Comparison of ENCODE assay signal across 8 mouse cellular contexts in genomic region chr8:88200724-88201495, GRCm38 (mm10). TPM values are rescaled to one million over a fixed set of nuclear protein-coding genes. Genes with fewer than 3 reads are reported as not detected.
A peak's percentile ranks its signal among the peaks of the same experiment; 100 is the strongest.
DNase-seq lines count a peak whose midpoint lies in the region; ATAC-seq lines count a peak whose summit lies in the region.

No protein-coding gene starts in this region.

- no peaks in the 10 kb centered on the region for H3K27me3 ChIP-seq in embryonic facial prominence, embryonic 11.5 days (ENCODE audit: control insufficient read depth, insufficient read depth, low read length)
- no peaks in the 10 kb centered on the region for H3K27me3 ChIP-seq in intestine, embryonic 14.5 days (replicated peaks; ENCODE audit: control insufficient read depth, insufficient read depth, low read length)

- peak overlapping the region; percentile 87 for H3K9ac ChIP-seq in embryonic facial prominence, embryonic 11.5 days (replicated peaks; ENCODE audit: low read length)
- H3K9ac ChIP-seq in intestine, embryonic 14.5 days (ENCODE audit: low read length), result peak overlapping the region; percentile 73; the same call in 1 of the 2 replicates

- peak; percentile 52 for DNase-seq in cerebellum, adult 9-10 months
- DNase-seq in 3T3-L1 (ENCODE audit: low read depth, low spot score), result peak; percentile 38
- DNase-seq in embryonic facial prominence, embryonic 11.5 days (ENCODE audit: low spot score), result no peak
- peak; percentile 55 for DNase-seq in intestine, embryonic 14.5 days (ENCODE audit: low spot score)
- DNase-seq in naive thymus-derived CD4-positive, alpha-beta T cell, adult 2 months (ENCODE audit: low read depth), result peak; percentile 40
- DNase-seq in gastrocnemius, postnatal 25 days, result no peak
- no peak for DNase-seq in gastrocnemius, postnatal 36 days

- peak overlapping the region; percentile 93 for H3K4me3 ChIP-seq in embryonic facial prominence, embryonic 11.5 days (ENCODE audit: low read depth, low read length)
- H3K4me3 ChIP-seq in intestine, embryonic 14.5 days (ENCODE audit: low read depth, low read length), result peak overlapping the region; percentile 84

- H3K9me3 ChIP-seq in embryonic facial prominence, embryonic 11.5 days (replicated peaks; ENCODE audit: control insufficient read depth, low read length), result no peaks in the 10 kb centered on the region
- no peaks in the 10 kb centered on the region for H3K9me3 ChIP-seq in intestine, embryonic 14.5 days (ENCODE audit: control insufficient read depth, low read length)

- intact Hi-C loops in gastrocnemius, postnatal 36 days (cut with DNase I), result loop anchor here (5.0 kb wide), 1 partner anchor 41 kb away; no protein-coding TSS in a partner anchor

- no peak overlapping the region for H3K27ac ChIP-seq in embryonic facial prominence, embryonic 11.5 days (replicated peaks; ENCODE audit: low read depth, low read length)
- no peak overlapping the region for H3K27ac ChIP-seq in intestine, embryonic 14.5 days (ENCODE audit: low read depth)

- H3K4me2 ChIP-seq in embryonic facial prominence, embryonic 11.5 days (ENCODE audit: low read depth, low read length), result peak overlapping the region; percentile 92
- H3K4me2 ChIP-seq in intestine, embryonic 14.5 days (ENCODE audit: low read length), result peak overlapping the region; percentile 88

- 21% methylated on average over 10 of the region's 10 CpGs for WGBS in embryonic facial prominence, embryonic 11.5 days
- WGBS in intestine, embryonic 14.5 days, result 16% methylated on average over 10 of the region's 10 CpGs

- peaks cover 4% of the 10 kb centered on the region; the same call in 1 of the 2 replicates for H3K4me1 ChIP-seq in embryonic facial prominence, embryonic 11.5 days (ENCODE audit: control insufficient read depth, insufficient read depth, low read length)
- H3K4me1 ChIP-seq in intestine, embryonic 14.5 days (replicated peaks; ENCODE audit: control insufficient read depth, insufficient read depth, low read length), result peaks cover 31% of the 10 kb centered on the region

- H3K36me3 ChIP-seq in embryonic facial prominence, embryonic 11.5 days (replicated peaks; ENCODE audit: control insufficient read depth, insufficient read depth, low read depth, low read length), result no peaks in the 10 kb centered on the region
- H3K36me3 ChIP-seq in intestine, embryonic 14.5 days (ENCODE audit: control insufficient read depth, insufficient read depth, low read length), result 0 out of 2 replicates have a peak, but pooled peaks cover 17% of the 10 kb centered on the region

- no peak for ATAC-seq in cerebellum, adult (ENCODE audit: insufficient number of reproducible peaks, low FRiP score, low TSS enrichment)
- ATAC-seq in embryonic facial prominence, embryonic 11.5 days (replicated peaks; ENCODE audit: insufficient number of reproducible peaks, low FRiP score, low TSS enrichment, low read depth), result no peak
- no peak for ATAC-seq in intestine, embryonic 14.5 days (replicated peaks; ENCODE audit: low FRiP score, low TSS enrichment, low read depth)

RNA-seq across cellular contexts. Expression of gene Tent4b, which starts 1.9 kb away (rescaled TPM):
- polyA plus RNA-seq in embryonic facial prominence, embryonic 11.5 days (2014; fragmentation: Nextera tagmentation; extraction: Ambion mirVana), result 10.0 and 12.0 TPM in 2 replicates
- 12.6 and 12.7 TPM in 2 replicates for polyA plus RNA-seq in intestine, embryonic 14.5 days (2014; fragmentation: Nextera tagmentation; extraction: Ambion mirVana)
- total RNA-seq in gastrocnemius, postnatal 25 days (2021), result 10 to 100 TPM; 10.6 to 12.2 TPM
- total RNA-seq in gastrocnemius, postnatal 36 days (2021), result 10 to 100 TPM; 12.8 to 13.3 TPM

Comparison
In these comparisons a context has a peak if more than half of its experiments do, and no peak if none do; other contexts are left out.
1. DNase-seq: peak in cerebellum, adult 9-10 months (single experiment), 3T3-L1 (single experiment), intestine, embryonic 14.5 days (single experiment) and naive thymus-derived CD4-positive, alpha-beta T cell, adult 2 months (single experiment); none in embryonic facial prominence, embryonic 11.5 days (single experiment), gastrocnemius, postnatal 25 days (single experiment) and gastrocnemius, postnatal 36 days (0 of 2).